Mouse (Mus musculus) large intestine, adult 2 months (tissue): ENCODE results near the gene Ifi27l2a. TPM values are rescaled to one million over a fixed set of nuclear protein-coding genes. Genes with fewer than 3 reads are reported as not detected.

Source experiments
- DNase-seq: peaks from one replicate; pipeline ENCODE4 v3.0.0-alpha.2; 2012; ENCODE audit warnings: low read depth, low spot score
- WGBS: fragments of 180-500 bp; shearing (Covaris S2); methylation state at CpG from one replicate; pipeline ENCODE4 v1.1.7; 2018; 5-methylcytosine and 5-hydroxymethylcytosine counted together
- polyA plus RNA-seq: library from polyadenylated mRNA; depleted of rRNA; stranded (reverse); fragments of >200 nt; gene quantifications from 2 replicates; pipeline ENCODE4 v1.2.3, GENCODE M21; 2012; rRNA removed

Ifi27l2a gene
- polyA plus RNA-seq, 1 experiment: 307 TPM

DNA sequence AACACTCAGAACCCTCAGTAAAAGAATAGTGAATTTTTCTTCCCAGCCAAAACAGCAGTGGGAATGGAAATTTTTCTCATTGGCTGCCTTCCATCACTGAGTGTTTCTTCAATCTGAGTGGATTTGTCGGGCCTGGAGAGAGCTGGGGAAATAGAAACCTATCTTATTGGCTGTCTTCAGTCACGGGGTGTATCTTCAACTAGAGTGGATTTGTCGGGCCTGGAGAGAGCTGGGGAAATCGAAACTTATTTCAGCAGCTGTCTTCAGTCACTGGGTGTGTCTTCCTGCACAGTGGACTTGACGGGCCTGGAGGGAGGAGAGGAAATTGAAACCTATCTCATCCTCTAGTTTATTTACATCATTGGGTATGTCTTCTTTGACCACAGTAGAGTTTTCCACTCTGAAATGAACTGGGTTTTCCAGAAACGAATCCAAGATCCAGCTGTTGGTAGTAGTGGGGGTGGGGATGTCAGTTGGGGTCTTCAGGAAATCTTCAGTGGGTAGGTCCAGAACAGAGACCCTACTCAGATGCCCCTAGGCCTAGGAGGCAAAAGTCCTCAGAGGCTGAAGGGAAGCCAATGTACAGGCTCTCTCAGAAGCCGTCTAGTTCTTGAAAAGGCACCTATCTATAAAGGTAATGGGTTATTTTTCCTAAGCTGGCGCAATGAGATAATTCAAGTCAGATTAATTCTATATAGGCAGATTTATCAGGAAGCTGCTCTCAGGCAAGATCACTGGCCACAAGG is 9.3 kb downstream of the Ifi27l2a start, which contains the start of gene Ifi27:
Gene Ifi27 (plus strand): TSS at position 226 of the 746 bp plus-strand sequence.
- WGBS: 25% methylated on average over 8 of the region's 8 CpGs
- DNase-seq: peak; percentile 85

DNA sequence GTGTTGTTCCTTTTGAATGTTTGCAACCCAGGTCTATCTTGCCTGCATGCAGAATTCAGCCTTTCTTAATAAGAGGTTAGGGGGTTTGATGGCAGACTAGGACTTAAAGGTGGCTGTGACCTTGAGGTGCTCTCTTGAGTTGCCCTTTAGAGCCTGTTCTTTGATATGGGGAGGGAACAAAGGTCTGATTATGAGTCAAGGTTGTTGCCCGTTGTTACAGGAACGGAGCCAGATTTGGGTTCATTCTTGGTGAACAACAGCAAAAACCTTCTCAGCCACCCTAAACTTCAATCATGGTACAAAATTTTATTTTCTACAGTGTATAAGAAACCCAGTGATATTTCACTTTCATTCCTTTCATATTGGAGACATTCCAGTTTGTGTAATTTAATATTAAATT is 10.1 kb downstream of the Ifi27l2a start:
- WGBS: 33% methylated on average over 2 of the region's 2 CpGs
- no peak for DNase-seq

- 88% methylated on average over 7 of the region's 7 CpGs for WGBS
- DNase-seq: no peak
Observed at GRCm38 (mm10) chr12:103426710-103427109, 16.8 kb downstream of the Ifi27l2a start.

DNA sequence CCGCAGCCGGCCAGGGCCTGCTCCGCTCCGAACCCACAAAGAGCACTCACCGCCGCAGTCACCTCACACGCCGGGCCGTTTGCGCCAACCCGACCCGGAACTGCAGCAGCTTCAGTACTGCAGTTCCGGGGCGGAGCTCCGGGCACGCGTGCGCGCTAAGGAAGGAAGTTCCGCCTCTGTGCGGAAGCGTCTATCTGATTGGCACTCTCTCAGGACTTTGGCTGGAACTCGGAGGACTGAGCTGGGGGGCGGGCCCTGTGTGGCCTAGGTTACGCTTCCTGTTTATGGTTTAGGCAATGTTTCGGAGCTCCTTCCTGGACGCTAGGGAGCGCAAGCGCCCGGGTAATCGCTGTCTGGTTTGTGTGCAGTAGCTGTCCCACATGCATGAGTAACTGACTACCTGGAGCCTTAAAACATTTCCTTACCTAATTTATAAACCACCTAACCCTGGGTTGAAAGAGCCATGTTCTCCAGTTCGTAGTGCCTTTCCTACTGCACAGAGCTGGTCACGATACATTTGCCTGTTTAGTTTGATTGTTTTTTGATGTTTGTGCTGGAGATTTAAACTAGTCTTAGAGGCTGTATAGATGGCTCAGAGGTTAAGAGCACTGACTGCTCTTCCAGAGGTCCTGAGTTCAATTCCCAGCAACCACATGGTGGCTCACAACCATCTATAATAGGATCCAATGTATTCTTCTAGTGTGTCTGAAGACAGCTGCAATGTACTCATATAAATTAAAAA is 17.6 kb downstream of the Ifi27l2a start, which contains the start of gene Ddx24:
Gene Ddx24 (minus strand): TSS at position 102 of the 742 bp plus-strand sequence.
- under 1% methylated on average over 33 of the region's 33 CpGs for WGBS
- DNase-seq: peak; percentile 96

DNA sequence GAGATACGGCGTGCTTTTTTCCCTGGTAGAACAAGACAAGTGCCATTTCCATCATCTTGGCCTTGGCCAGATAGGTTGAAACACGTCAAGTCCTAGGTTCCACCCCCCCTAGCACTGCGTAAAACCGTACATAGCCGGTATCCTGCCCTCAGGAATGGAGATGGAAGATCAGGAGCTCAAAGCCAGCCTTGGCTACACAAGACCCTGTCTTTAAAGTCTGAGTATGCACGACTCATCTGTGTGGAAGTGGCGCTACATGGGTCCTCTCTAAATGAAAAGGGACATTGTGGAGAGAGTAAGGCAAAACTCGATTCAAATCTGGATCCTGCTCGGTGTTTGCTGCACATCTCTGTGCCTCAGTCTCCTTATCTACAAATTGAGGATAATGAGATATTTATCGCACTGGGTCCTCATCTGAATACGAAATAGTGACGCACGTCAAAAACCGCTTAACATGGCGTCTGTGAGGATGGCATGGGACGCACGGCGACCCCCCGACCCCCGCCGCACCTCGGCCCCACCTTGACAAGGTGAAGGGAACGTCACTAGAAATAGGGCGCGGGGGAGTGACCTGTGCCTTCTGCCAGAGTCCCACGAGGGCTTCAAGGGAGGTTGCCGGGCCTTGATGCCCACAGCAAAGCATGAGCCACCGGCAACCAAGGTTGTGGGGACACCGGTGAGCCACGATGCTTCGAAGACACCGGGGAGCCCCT is 18.3 kb downstream of the Ifi27l2a start:
- WGBS: 8% methylated on average over 33 of the region's 33 CpGs
- no peak for DNase-seq

DNA sequence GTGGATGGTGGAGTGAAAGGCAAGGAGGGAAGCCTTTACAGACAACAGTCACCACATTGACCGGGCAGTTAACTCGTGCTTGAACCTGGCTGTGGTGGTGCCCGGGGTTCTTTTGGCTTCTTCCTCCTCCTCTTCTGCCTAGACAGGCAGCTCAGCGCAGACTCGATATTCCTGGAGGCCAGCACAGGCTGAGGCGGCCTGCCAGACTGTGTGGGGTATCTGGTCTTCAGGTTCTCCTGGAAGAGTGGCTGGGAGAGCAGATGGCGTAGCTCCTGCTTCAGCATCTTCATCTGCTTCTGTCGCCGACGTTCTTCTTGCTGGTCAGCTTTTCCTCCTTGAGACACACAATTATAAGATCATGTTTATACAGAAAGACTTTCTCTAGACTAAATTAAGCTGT is 35.3 kb downstream of the Ifi27l2a start:
- no peak for DNase-seq
- 89% methylated on average over 10 of the region's 10 CpGs for WGBS

DNA sequence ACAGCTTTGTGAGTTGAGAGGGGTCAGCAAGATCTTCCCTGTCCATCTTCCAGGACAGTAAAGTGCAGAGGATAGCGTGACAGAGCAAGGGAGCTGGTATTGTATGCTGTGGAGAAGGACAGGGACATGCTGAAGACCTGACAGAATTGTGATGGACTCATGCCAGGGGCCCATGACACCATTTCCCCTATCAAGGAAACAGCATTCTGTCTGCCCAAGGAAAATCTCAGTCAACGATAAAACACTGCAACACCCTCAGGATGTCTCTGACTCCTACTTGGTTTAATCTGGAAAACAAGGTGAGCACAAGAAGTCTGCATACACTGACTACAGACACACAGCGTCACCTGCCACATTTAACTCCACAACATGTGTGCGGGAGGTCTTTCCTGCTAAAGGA is 35.8 kb downstream of the Ifi27l2a start, which contains the start of gene 9330161L09Rik:
Gene 9330161L09Rik (minus strand): TSS at position 101 of the 400 bp plus-strand sequence.
- no peak for DNase-seq
- 92% methylated on average over 4 of the region's 4 CpGs for WGBS

DNA sequence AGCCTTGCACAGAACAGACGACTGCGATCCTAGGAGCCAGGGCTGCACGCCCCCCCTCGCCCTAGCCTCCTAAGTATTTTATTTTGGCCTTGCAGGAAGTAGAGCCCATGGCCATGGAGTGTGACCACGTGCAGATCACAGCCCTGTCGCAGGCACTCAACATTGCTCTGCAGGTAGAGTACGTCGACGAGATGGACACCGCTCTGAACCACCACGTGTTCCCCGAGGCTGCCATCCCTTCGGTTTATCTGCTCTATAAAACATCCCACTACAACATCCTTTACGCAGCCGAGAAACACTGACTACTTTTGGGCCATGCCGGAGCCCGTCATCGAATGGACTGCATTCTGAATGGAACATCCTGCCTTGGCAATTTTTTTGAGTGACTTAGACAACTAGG is 39.3 kb downstream of the Ifi27l2a start:
- 82% methylated on average over 18 of the region's 18 CpGs for WGBS
- DNase-seq: no peak

GRCm38 (mm10) chr12:103396751-103397150 is 46.7 kb downstream of the Ifi27l2a start:
- DNase-seq: no peak
- WGBS: 79% methylated on average over 7 of the region's 7 CpGs

DNA sequence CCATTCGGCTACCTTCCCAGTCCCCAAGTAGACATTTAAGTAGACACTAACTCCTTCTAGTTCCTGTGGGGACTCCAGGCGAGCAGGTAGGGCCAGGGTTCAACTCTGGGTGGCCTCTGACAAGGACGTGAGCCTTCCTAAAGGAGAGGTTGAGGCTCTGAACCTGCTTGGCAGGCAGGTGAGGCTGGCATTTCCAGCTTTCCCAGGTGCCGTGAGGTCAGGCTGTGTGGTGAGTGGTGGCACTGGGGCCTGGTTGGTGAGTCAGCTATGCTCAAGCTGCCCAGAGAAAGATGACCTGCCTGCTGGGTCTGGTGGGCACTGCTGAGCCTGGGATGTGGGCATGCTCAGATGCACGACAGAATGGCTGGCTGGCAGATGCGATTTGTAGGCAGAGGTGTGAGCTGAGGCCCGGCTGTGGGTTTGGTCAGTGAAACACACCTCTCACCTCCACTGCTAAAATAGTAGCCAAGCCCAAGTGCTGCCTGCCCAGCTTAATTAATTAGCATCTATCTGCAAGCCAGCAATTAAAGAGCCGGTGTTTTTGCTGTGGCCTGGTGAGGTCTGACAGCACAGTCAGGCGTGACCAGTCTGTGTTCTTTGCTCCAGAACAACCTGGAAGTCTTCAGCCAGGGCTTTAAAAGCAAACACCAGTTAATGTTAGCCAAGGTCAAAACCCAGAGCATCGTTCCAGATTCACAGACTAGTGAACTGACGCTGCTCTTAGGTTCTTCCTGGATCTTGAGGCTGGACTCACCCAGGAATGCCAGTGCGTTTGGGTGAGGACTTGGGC is 47.8 kb downstream of the Ifi27l2a start:
- no peak for DNase-seq
- 59% methylated on average over 12 of the region's 12 CpGs for WGBS

GRCm38 (mm10) chr12:103393528-103393927 is 50.0 kb downstream of the Ifi27l2a start:
- 44% methylated on average over 6 of the region's 6 CpGs for WGBS
- no peak for DNase-seq

Other genes with a start within 250 kb of the Ifi27l2a start
- gene Prima1, start 201.5 kb downstream of the Ifi27l2a start, polyA plus RNA-seq: 0.69 and 1.1 TPM in 2 replicates
- gene Fam181a, start 132.7 kb downstream of the Ifi27l2a start, polyA plus RNA-seq: not detected in 2 replicates
- 48.6 and 57.7 TPM in 2 replicates for gene Asb2, start 87.7 kb downstream of the Ifi27l2a start, polyA plus RNA-seq
- 1.9 and 2.0 TPM in 2 replicates for gene Otub2, start 55.0 kb downstream of the Ifi27l2a start, polyA plus RNA-seq
- 0.57 and 0.60 TPM in 2 replicates for gene 9330161L09Rik, start 35.9 kb downstream of the Ifi27l2a start, polyA plus RNA-seq
- 29.8 and 37.2 TPM in 2 replicates for gene Ddx24, start 17.9 kb downstream of the Ifi27l2a start, polyA plus RNA-seq
- 108 and 125 TPM in 2 replicates for gene Ifi27, start 9.5 kb downstream of the Ifi27l2a start, polyA plus RNA-seq
- 179 and 656 TPM in 2 replicates for gene Ifi27l2b, start 13.5 kb upstream of the Ifi27l2a start, polyA plus RNA-seq
- 0.66 and 0.67 TPM in 2 replicates for gene Ppp4r4, start 88.6 kb upstream of the Ifi27l2a start, polyA plus RNA-seq
- gene Serpina10, start 187.8 kb upstream of the Ifi27l2a start, polyA plus RNA-seq: 2.1 and 3.0 TPM in 2 replicates
- gene Serpina6, start 213.5 kb upstream of the Ifi27l2a start, polyA plus RNA-seq: 0.08 TPM in 1 of 2 replicates, not detected in the other
- 0.06 TPM in 1 of 2 replicates, not detected in the other for gene Serpina16, start 232.5 kb upstream of the Ifi27l2a start, polyA plus RNA-seq